Mouse (Mus musculus) stomach, embryonic 15.5 days (tissue): ENCODE results near the gene Fam84a. TPM values are rescaled to one million over a fixed set of nuclear protein-coding genes. Genes with fewer than 3 reads are reported as not detected.

ENCODE experiments used
- ATAC-seq: fragments of 200-750 bp; cut with Nextera tagmentation; 2 replicates; pipeline ENCODE4 v1.8.0; 2017; ENCODE audit warnings: low read depth, moderate number of reproducible peaks, moderate TSS enrichment; ENCODE audit not compliant: insufficient read depth, low FRiP score
- H3K27ac ChIP-seq: fragments of 300-500 bp; sonication (generic); 2 replicates; pipeline ENCODE4 v1.5.1; 2015; ENCODE audit warnings: mild to moderate bottlenecking, inconsistent platforms
- H3K27me3 ChIP-seq: fragments of 300-500 bp; sonication (generic); replicated peaks from 2 replicates; pipeline ENCODE4 v1.6.1; 2015; ENCODE audit warnings: inconsistent platforms
- H3K36me3 ChIP-seq: fragments of 300-500 bp; sonication (generic); 2 replicates; pipeline ENCODE4 v1.6.1; 2015; ENCODE audit warnings: inconsistent platforms
- H3K4me1 ChIP-seq: fragments of 300-500 bp; sonication (generic); 2 replicates; pipeline ENCODE4 v1.6.1; 2015; ENCODE audit warnings: inconsistent platforms
- H3K4me2 ChIP-seq: fragments of 300-500 bp; sonication (generic); 2 replicates; pipeline ENCODE4 v1.6.1; 2015; ENCODE audit warnings: mild to moderate bottlenecking, inconsistent platforms
- H3K4me3 ChIP-seq: fragments of 300-500 bp; sonication (generic); replicated peaks from 2 replicates; pipeline ENCODE4 v1.5.1; 2015; ENCODE audit warnings: inconsistent platforms
- H3K9ac ChIP-seq: fragments of 300-500 bp; sonication (generic); 2 replicates; pipeline ENCODE4 v1.6.1; 2015; ENCODE audit warnings: inconsistent platforms
- H3K9me3 ChIP-seq: fragments of 300-500 bp; sonication (generic); 2 replicates; pipeline ENCODE4 v1.6.1; 2016; ENCODE audit warnings: inconsistent platforms
- WGBS: fragments of 180-500 bp; shearing (Covaris S2); methylation state at CpG from one replicate; pipeline ENCODE4 v1.1.7; 2015; 5-methylcytosine and 5-hydroxymethylcytosine counted together
- polyA plus RNA-seq: library from polyadenylated mRNA; unstranded; fragments of >200 nt; fragmentation: Nextera tagmentation; extraction: Ambion mirVana; gene quantifications from 2 replicates; pipeline ENCODE4 v1.2.1, GENCODE M21; 2015

The Fam84a gene
- 24.7 and 28.1 TPM in 2 replicates for polyA plus RNA-seq

- Histone ChIP-seq H3K9ac (0 out of 2 replicates have a peak within 1 kb of the TSS, but pooled peaks have one; percentile 22), H3K4me1 (peaks cover 20% of the 10 kb centered on the region), H3K9me3 (no peaks in the 10 kb centered on the region), H3K27me3 (peaks cover 14% of the 10 kb centered on the region), H3K4me2 (peak within 1 kb of the TSS; percentile 91), H3K4me3 (peak within 1 kb of the TSS; percentile 62), H3K36me3 (no peaks in the 10 kb centered on the region), H3K27ac (peak within 1 kb of the TSS; percentile 38)
- WGBS, result under 1% methylated on average over 31 of the region's 31 CpGs
- peak; percentile 96 for ATAC-seq
Measured at GRCm38 (mm10) chr12:14151921-14152320, at the start of gene Fam84a. Gene Fam84a (minus strand): TSS chr12:14152054.

- no peak for ATAC-seq
- Histone ChIP-seq H3K4me2 (no peak overlapping the region), H3K4me3 (no peak overlapping the region), H3K27me3 (no peaks in the 10 kb centered on the region), H3K4me1 (no peaks in the 10 kb centered on the region), H3K9me3 (no peaks in the 10 kb centered on the region), H3K36me3 (no peaks in the 10 kb centered on the region), H3K9ac (no peak overlapping the region), H3K27ac (no peak overlapping the region)
- WGBS, result 75% methylated on average over 3 of the region's 3 CpGs
Measured at GRCm38 (mm10) chr12:14195479-14195878, 43.6 kb upstream of the Fam84a start.

- H3K27me3 ChIP-seq, result no peaks in the 10 kb centered on the region
- no peak overlapping the region for H3K27ac ChIP-seq
- no peaks in the 10 kb centered on the region for H3K36me3 ChIP-seq
- 64% methylated on average over 3 of the region's 3 CpGs for WGBS
- no peak overlapping the region for H3K9ac ChIP-seq
- H3K4me1 ChIP-seq, result no peaks in the 10 kb centered on the region
- H3K4me3 ChIP-seq, result no peak overlapping the region
- no peak for ATAC-seq
- no peaks in the 10 kb centered on the region for H3K9me3 ChIP-seq
- no peak overlapping the region for H3K4me2 ChIP-seq
Measured at GRCm38 (mm10) chr12:14186689-14187195, 34.9 kb upstream of the Fam84a start.

- Histone ChIP-seq H3K4me3 (no peak overlapping the region), H3K27me3 (no peaks in the 10 kb centered on the region), H3K36me3 (no peaks in the 10 kb centered on the region), H3K4me1 (no peaks in the 10 kb centered on the region), H3K27ac (no peak overlapping the region), H3K4me2 (no peak overlapping the region), H3K9me3 (no peaks in the 10 kb centered on the region), H3K9ac (no peak overlapping the region)
- 52% methylated on average over 2 of the region's 2 CpGs for WGBS
- ATAC-seq, result no peak; the same call in 1 of the 2 replicates
Measured at GRCm38 (mm10) chr12:14165713-14166112, 13.9 kb upstream of the Fam84a start.

- Histone ChIP-seq H3K4me1 (no peaks in the 10 kb centered on the region), H3K36me3 (no peaks in the 10 kb centered on the region), H3K27me3 (no peaks in the 10 kb centered on the region), H3K4me2 (no peak overlapping the region), H3K4me3 (no peak overlapping the region), H3K9ac (no peak overlapping the region), H3K9me3 (no peaks in the 10 kb centered on the region), H3K27ac (no peak overlapping the region)
- no peak for ATAC-seq
- 90% methylated on average over 1 of the region's 1 CpGs for WGBS
Measured at GRCm38 (mm10) chr12:14164936-14165335, 13.1 kb upstream of the Fam84a start.

- Histone ChIP-seq H3K4me2 (peak overlapping the region; percentile 91), H3K27me3 (peaks cover 14% of the 10 kb centered on the region), H3K9me3 (no peaks in the 10 kb centered on the region), H3K4me1 (peaks cover 20% of the 10 kb centered on the region), H3K27ac (no peak overlapping the region), H3K36me3 (no peaks in the 10 kb centered on the region), H3K4me3 (peak overlapping the region; percentile 62), H3K9ac (no peak overlapping the region)
- whole genome bisulfite sequencing, result 2% methylated on average over 14 of the region's 14 CpGs
- ATAC-seq, result no peak
Measured at GRCm38 (mm10) chr12:14152426-14152825, 572 bp upstream of the Fam84a start.

- no peaks in the 10 kb centered on the region for H3K9me3 ChIP-seq
- H3K4me3 ChIP-seq, result peak overlapping the region; percentile 62
- 0 out of 2 replicates have a peak overlapping the region, but pooled peaks have one; percentile 22 for H3K9ac ChIP-seq
- peak overlapping the region; percentile 91 for H3K4me2 ChIP-seq
- no peaks in the 10 kb centered on the region for H3K36me3 ChIP-seq
- WGBS, result 7% methylated on average over 19 of the region's 19 CpGs
- peaks cover 20% of the 10 kb centered on the region for H3K4me1 ChIP-seq
- H3K27ac ChIP-seq, result 0 out of 2 replicates have a peak overlapping the region, but pooled peaks have one; percentile 38
- peaks cover 14% of the 10 kb centered on the region for H3K27me3 ChIP-seq
- ATAC-seq, result peak; percentile 19; the same call in 1 of the 2 replicates
Measured at GRCm38 (mm10) chr12:14150936-14151631, 770 bp downstream of the Fam84a start.

GRCm38 (mm10) chr12:14150568-14150909, 1.3 kb downstream of the Fam84a start:
- Histone ChIP-seq H3K9me3 (no peaks in the 10 kb centered on the region), H3K4me3 (peak overlapping the region; percentile 62), H3K4me1 (peaks cover 20% of the 10 kb centered on the region), H3K27me3 (peaks cover 14% of the 10 kb centered on the region), H3K27ac (no peak overlapping the region), H3K9ac (no peak overlapping the region), H3K4me2 (peak overlapping the region; percentile 91), H3K36me3 (no peaks in the 10 kb centered on the region)
- WGBS, result 3% methylated on average over 20 of the region's 20 CpGs
- ATAC-seq, result no peak

GRCm38 (mm10) chr12:14149843-14150567, 1.8 kb downstream of the Fam84a start:
- H3K4me1 ChIP-seq, result peaks cover 20% of the 10 kb centered on the region
- no peaks in the 10 kb centered on the region for H3K9me3 ChIP-seq
- H3K4me3 ChIP-seq, result peak overlapping the region; percentile 62
- 0 out of 2 replicates have a peak, but pooled peaks have one; percentile 32 for ATAC-seq
- no peak overlapping the region for H3K27ac ChIP-seq
- no peaks in the 10 kb centered on the region for H3K36me3 ChIP-seq
- peaks cover 14% of the 10 kb centered on the region for H3K27me3 ChIP-seq
- peak overlapping the region; percentile 91 for H3K4me2 ChIP-seq
- H3K9ac ChIP-seq, result peak overlapping the region; percentile 34; the same call in 1 of the 2 replicates
- under 1% methylated on average over 59 of the region's 59 CpGs for WGBS

- H3K27ac ChIP-seq, result no peak overlapping the region
- H3K9me3 ChIP-seq, result no peaks in the 10 kb centered on the region
- H3K4me2 ChIP-seq, result peak overlapping the region; percentile 91
- H3K9ac ChIP-seq, result peak overlapping the region; percentile 34; the same call in 1 of the 2 replicates
- peaks cover 20% of the 10 kb centered on the region for H3K4me1 ChIP-seq
- H3K27me3 ChIP-seq, result peaks cover 14% of the 10 kb centered on the region
- H3K4me3 ChIP-seq, result peak overlapping the region; percentile 62
- WGBS, result 16% methylated on average over 27 of the region's 27 CpGs
- no peak for ATAC-seq
- no peaks in the 10 kb centered on the region for H3K36me3 ChIP-seq
Measured at GRCm38 (mm10) chr12:14149022-14149842, 2.6 kb downstream of the Fam84a start.

- Histone ChIP-seq H3K4me1 (no peaks in the 10 kb centered on the region), H3K9ac (no peak overlapping the region), H3K36me3 (no peaks in the 10 kb centered on the region), H3K4me3 (no peak overlapping the region), H3K4me2 (no peak overlapping the region), H3K9me3 (no peaks in the 10 kb centered on the region), H3K27ac (no peak overlapping the region), H3K27me3 (no peaks in the 10 kb centered on the region)
- no peak for ATAC-seq
- 78% methylated on average over 1 of the region's 1 CpGs for WGBS
Measured at GRCm38 (mm10) chr12:14137046-14137445, 14.8 kb downstream of the Fam84a start.
